Mouse (Mus musculus): ENCODE results near the gene Aip. TPM values are rescaled to one million over a fixed set of nuclear protein-coding genes. Genes with fewer than 3 reads are reported as not detected.

The Aip gene
- total RNA-seq, 2 experiments from 2014 or later = 69.9 to 71.8 TPM

DNA sequence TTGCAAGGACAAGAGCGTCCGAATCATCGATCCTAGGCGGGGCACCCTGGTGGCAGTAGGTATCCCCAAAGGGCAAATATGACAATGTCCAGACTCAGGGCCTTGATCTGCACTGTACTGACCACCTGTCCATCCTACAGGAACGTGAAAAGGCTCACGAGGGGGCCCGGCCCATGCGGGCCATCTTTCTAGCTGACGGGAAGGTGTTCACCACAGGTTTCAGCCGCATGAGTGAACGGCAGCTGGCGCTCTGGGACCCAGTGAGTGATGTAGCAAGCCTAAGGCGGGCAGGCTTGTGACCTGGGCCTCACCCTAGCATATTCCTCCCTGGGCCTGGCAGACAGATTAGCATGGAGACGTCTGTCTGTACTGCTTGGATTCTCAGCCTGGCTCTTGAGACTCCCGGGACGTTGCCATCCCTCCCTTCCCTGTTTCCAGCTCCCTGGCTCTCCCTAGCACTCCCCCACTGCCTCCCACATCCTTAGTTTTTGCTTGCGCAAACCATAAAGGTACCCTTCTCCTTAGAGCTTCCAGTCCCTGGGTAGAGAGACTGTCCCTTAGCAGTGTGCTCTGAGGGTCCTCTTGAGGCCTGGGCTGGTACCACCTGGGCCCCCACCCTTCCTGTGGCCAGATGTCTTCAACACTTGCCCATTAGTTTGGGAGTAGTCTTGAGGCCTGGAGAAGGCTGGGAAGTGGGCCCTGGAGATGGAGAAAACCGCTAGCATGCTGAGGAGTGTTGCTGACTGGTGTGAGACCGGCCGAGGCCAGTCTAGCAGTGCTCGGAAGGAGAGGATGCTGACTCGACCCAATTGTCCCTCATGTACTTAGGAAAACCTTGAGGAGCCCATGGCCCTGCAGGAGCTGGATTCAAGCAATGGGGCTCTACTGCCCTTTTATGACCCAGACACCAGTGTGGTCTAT lies 25.2 kb upstream of the Aip start:
- no peak for DNase-seq
- H3K27ac ChIP-seq = no peak overlapping the region
- intact Hi-C loops (cut with DNase I) = no loop called here
- no peak for TF ChIP-seq CTCF (IDR thresholded peaks at IDR 0.05)
- no peak overlapping the region for H3K4me3 ChIP-seq

GRCm38 (mm10) chr19:4149764-4150461 lies 24.3 kb upstream of the Aip start:
- DNase-seq = no peak
- intact Hi-C loops (cut with DNase I) = no loop called here
- no peak for TF ChIP-seq CTCF (IDR thresholded peaks at IDR 0.05)
- Histone ChIP-seq H3K27ac (peak overlapping the region; percentile 96; the same call in 1 of the 2 replicates), H3K4me3 (peak overlapping the region; percentile 97)

DNA sequence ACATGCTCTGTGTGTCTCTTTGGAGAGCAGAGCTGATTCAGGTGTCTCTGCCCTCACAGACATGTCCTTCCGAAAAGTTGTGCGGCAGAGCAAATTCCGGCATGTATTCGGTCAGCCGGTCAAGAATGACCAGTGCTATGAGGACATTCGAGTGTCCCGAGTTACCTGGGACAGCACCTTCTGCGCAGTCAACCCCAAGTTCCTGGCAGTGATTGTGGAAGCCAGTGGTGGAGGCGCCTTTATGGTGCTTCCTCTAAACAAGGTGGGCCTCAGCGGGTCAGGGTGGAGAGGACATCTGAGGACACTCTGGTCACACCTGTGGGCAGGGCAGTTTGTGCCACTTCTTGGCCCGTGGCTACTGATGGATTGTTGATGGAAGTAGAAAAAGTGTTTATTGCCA lies 23.6 kb upstream of the Aip start:
- TF ChIP-seq CTCF (IDR thresholded peaks at IDR 0.05) = no peak
- DNase-seq = no peak
- peak overlapping the region; percentile 97 for H3K4me3 ChIP-seq
- peak overlapping the region; percentile 96 for H3K27ac ChIP-seq
- intact Hi-C loops (cut with DNase I) = no loop called here

DNA sequence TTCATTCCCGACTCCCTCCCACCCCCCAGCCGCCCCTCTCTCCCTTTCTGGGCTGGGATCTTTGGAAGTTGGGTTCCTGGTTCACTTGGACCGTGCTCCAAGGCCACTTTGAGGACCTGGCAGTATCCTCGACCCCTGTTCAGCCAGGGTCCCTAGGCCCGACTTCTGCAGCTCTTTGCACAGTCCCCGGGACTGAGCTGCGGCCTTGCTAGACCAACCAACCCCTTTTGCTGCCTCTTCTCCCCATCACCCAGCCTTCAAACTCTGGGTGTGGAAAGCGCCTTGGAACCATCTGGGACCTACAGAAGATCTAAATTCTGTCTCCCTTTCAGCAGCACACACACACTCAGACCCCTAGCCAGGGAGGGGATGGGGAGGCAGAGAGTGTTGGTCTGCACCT lies 23.2 kb upstream of the Aip start:
- intact Hi-C loops (cut with DNase I) = no loop called here

DNA sequence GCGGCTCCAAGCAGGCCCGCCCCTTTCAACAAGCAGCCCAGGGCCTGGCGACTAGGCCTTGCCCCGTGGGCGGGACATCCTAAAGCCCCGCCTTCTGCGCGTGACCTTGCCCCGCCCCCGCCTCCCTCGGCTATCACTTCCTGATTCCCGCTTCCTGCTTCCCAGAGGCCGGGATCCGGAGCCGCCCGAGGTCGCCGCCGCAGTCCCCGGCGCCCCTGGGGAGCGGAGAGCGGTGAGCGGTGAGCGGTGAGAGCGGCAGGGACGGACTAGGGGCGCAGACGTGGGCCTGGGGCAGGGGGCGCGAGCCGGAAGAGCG lies 22.8 kb upstream of the Aip start, which contains the start of gene Coro1b:
TSS of gene Coro1b (plus strand) at position 129 of the 316 bp plus-strand sequence.
- peak; percentile 98 for DNase-seq
- Histone ChIP-seq H3K4me3 (peak within 1 kb of the TSS; percentile 97), H3K27ac (peak within 1 kb of the TSS; percentile 96)
- intact Hi-C loops (cut with DNase I) = no loop called here
- no peak for TF ChIP-seq CTCF (IDR thresholded peaks at IDR 0.05)

More for the DNA sequence above, 23.2 kb upstream of the Aip start:
- peak overlapping the region; percentile 97 for H3K4me3 ChIP-seq
- no peak for DNase-seq
- H3K27ac ChIP-seq = peak overlapping the region; percentile 96
- TF ChIP-seq CTCF (IDR thresholded peaks at IDR 0.05) = no peak

GRCm38 (mm10) chr19:4147782-4148490 lies 22.3 kb upstream of the Aip start:
- H3K27ac ChIP-seq = peak overlapping the region; percentile 96
- DNase-seq = no peak
- H3K4me3 ChIP-seq = peak overlapping the region; percentile 97
- no peak for TF ChIP-seq CTCF (IDR thresholded peaks at IDR 0.05)
- intact Hi-C loops (cut with DNase I) = no loop called here

DNA sequence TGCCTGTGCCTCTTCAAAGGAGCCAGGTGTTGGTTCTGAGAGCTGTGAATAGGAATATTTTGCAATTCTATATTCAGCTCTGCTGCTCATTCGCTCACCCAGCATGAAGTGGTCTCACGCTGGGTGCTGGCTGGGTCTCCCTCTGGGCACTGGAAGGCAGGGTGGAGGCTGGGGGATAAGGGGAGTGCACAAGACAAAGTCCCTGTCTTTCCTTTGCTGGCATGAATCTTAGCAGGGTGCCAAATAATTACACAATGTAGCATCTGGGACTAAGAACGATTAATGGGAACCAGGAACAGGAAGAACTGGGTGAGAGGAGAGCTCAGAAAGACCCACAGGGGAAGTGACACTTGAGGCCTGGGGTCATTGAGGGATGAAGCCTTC lies 21.4 kb upstream of the Aip start:
- H3K4me3 ChIP-seq = no peak overlapping the region
- peak overlapping the region; percentile 96 for H3K27ac ChIP-seq
- no peak for DNase-seq
- intact Hi-C loops (cut with DNase I) = no loop called here
- no peak for TF ChIP-seq CTCF (IDR thresholded peaks at IDR 0.05)

- DNase-seq = no peak
- peak overlapping the region; percentile 96 for H3K27ac ChIP-seq
- TF ChIP-seq CTCF (IDR thresholded peaks at IDR 0.05) = no peak
- intact Hi-C loops (cut with DNase I) = no loop called here
- H3K4me3 ChIP-seq = no peak overlapping the region
These were observed 20.8 kb upstream of the Aip start for GRCm38 (mm10) chr19:4146366-4147021.

DNA sequence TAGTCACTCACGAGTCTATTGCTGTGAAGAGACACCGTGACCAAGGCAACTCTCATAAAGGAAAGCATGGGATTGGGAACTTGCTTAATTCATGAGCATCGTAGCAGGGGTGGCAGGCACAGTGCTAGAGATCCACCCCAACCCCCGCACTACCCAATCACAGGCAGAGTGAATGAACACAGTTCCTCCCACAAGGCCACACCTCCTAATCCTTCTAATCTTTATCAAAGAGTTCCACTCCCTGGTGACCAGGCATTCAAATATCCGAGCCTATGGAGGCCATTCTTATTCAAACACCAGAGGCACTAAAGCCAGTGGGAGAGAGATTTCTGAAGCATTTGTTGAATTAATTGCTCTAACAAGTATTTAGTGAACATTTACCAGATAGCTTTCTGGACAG lies 20.3 kb upstream of the Aip start:
- intact Hi-C loops (cut with DNase I) = no loop called here
- no peak for DNase-seq
- no peak overlapping the region for H3K4me3 ChIP-seq
- peak overlapping the region; percentile 96; the same call in 1 of the 2 replicates for H3K27ac ChIP-seq
- no peak for TF ChIP-seq CTCF (IDR thresholded peaks at IDR 0.05)

DNA sequence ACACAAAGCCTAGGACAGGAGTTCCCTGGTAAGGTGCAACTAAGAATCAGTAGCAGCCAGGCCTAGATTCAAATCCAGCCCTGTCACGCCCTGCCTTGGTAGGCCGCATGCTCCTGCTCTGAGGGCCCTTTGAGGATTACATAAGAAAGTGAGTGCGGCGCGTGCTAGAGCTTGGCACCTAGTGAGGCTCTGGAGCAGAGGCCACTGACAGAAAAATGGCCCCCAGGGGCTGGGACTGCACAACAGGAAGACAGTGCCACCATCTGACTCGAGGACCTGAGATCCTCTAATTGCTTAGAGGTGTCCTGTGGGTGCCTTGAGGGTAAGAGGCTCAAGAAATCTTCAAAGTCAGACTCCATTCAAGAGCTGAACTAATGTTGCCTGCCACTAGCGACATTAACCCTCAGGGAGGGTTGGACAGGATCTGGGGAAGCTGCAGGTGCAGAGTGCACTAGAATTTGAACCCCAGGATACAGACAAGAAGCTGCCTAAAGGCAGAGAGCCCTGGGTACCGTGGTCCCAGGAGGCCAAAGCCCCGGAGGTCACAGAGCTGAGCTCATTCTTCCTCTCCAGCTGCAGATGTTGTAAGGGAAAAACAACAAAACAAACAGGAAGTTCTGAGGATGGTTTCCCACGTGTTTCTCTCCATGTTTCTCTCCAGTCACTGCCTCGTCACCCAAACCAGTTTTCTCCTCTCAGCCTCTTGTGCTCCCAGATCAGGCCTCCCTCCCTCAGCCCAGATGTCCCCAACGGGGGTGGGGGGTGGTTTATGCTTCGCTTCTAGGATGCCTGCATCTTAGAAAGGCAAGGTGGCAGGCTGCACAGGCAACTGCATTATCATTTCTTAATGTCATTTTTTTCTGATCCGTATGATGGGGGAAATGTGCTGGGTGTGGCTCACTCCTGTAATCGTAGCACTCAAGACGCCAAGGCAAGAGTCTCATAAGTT lies 19.2 kb upstream of the Aip start:
- Histone ChIP-seq H3K27ac (peak overlapping the region; percentile 96), H3K4me3 (no peak overlapping the region)
- intact Hi-C loops (cut with DNase I) = no loop called here
- TF ChIP-seq CTCF (IDR thresholded peaks at IDR 0.05) = no peak
- DNase-seq = peak; percentile 56

- Histone ChIP-seq H3K27ac (peak within 1 kb of the TSS; percentile 96), H3K4me3 (no peak within 1 kb of the TSS)
- intact Hi-C loops (cut with DNase I) = no loop called here
- no peak for TF ChIP-seq CTCF (IDR thresholded peaks at IDR 0.05)
- DNase-seq = no peak
These were observed 18.2 kb upstream of the Aip start, which contains the start of gene Cabp4 for GRCm38 (mm10) chr19:4143759-4144268. Gene Cabp4 (minus strand): TSS chr19:4144033.

Measured in gastrocnemius, adult 2 months (tissue).